Mouse (Mus musculus): ENCODE measurements around the gene Tm2d3.

The Tm2d3 gene

GRCm38 (mm10) chr7:65704818-65705242, 13.9 kb downstream of the Tm2d3 start:
- DNase-seq (ENCODE audit: low read depth, low spot score): peak; percentile 53

GRCm38 (mm10) chr7:65708506-65708905, 17.5 kb downstream of the Tm2d3 start:
- DNase-seq (ENCODE audit: low read depth, low spot score): no peak

GRCm38 (mm10) chr7:65710301-65710700, 19.3 kb downstream of the Tm2d3 start:
- DNase-seq (ENCODE audit: low read depth, low spot score): no peak

- no peak for DNase-seq (ENCODE audit: low read depth, low spot score)
Measured at GRCm38 (mm10) chr7:65713782-65714181, 22.8 kb downstream of the Tm2d3 start.

DNA sequence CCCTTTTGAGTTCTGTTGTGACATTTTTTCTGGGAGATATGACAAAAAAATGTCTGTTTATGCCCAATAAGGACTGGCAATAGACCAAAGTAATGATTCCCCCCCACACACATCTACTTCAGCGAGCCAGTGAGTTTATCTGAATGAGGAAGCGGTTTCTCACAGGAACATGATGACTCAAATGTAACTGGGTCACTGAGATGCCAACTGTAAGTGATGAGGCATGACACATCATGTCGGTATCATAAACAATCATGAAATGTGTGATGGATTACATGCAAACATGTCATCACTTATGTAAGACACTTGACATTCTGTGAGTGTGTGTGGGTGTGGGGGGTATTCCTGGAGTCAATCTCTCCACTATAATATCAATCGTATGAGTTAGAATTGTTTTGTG, 23.3 kb downstream of the Tm2d3 start:
- DNase-seq (ENCODE audit: low read depth, low spot score): no peak

- DNase-seq (ENCODE audit: low read depth, low spot score): no peak
Measured at GRCm38 (mm10) chr7:65734024-65734423, 43.1 kb downstream of the Tm2d3 start.

DNA sequence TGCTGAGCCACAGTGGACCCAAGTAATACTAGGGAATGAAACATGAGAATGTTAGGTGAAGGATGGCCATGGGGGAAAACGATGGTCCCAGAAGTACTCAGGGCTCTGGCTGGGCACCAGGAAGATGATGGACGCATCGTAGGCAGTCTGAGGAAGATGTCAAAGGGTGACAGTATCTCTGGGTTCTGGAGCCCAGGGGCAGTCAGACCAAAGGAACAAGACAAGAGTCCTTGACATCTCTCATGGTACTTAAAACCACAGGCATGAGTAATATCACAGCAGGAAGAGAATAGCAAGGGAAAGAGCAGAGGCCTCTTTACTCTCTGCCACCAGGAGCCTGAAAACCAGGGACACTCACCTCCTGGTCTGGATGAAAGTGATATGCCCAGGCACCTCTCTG, 44.3 kb downstream of the Tm2d3 start:
- DNase-seq (ENCODE audit: low read depth, low spot score): no peak

DNA sequence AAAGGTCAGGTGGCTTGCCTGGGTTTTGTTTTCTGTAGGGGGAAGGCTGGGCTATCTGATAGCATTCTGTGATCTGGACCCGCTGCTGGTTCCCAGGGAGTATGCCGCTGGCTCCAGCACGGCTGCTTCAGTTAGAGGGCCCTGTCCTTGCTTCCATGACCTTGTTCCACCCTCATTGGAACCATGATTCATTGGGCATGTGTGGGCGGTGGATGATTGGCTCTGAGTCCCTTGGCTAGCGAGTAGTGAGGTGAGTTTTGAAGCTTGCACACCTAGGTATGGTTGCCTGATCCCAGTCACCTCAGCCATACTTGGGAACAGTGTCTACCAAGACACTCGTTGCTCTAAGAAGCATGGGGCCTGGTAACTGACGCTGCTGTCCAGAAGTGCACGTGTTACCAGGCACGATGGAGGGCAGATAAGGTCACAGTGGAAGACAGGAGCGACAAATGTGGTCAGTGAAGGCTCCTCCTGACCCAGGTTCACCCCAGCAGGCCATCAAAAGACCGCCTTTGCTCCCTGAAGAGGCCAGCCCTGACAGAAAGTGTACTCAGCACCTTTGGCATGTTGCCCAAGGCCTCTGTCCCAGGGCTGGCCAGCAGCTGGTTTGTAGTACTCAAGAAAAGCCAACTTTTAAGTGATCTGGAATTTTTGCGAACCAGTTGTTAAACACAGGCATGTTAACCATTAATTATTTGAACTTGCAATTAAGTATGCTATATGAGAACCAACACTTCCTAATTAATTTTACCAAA, 46.5 kb downstream of the Tm2d3 start:
- DNase-seq (ENCODE audit: low read depth, low spot score): no peak

DNA sequence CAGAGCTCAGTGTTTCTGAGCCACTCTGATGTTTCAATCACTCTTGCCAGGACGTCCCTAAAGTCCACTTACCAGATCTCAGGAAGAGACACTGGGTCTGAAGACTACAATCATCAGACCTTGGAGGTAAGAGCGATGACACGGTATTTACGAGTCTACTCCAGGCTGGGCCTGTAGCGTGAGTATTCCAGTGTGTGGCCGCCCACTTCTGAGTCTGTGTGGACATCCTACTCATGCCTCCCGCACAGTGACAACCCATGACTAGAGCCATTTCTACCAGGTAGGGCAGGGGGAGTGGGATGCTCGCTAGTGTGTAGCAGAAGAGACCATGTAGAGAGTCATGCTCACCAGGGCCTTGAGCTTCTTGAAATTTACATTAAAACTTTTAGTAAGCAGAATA, 51.9 kb downstream of the Tm2d3 start:
- no peak for DNase-seq (ENCODE audit: low read depth, low spot score)

DNA sequence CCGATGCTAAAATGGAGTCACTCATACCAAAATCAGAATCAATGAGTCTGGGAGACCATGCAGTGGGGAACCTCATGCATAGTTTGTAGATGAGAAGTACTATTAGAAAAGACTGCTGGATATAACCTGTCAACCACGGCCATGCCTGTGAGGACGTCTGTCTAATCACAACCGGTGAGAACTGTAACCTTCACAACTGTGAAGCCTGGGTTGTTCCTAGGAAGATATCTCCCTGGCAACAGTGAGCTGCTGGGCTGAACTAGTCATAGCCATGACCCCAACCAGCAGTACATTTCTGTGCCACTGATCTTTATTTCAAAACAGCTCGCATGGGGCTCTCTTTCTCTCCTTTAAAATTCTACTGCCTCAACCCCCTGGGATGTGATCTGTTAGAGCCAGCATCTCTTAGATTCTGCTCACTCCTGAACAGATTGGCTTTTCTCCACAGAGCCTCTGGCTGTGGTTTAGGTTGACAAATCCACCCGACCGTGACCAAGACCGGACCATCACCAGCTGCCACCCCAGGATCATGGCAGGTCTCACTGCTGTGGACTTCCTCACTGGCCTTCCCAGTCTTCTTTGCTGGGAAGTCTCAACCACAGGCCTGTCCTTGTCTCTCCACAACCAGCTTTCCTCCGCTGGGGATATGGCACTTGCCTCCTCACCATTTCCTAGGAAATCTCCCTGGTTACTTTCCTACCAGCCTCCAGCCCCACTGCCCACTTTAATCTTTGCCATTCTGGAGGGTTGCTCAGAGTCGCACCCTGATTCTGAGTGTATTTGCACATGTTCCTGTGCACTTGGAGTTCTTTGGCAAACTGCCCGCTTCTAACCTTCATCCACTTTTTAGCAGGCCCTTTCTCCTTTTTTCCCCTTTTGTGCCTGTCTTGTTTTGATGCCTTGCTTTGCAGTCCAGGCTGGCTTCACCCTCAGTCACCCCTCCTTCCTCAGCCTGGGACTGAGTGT, 57.3 kb downstream of the Tm2d3 start:
- no peak for DNase-seq (ENCODE audit: low read depth, low spot score)
